Mouse (Mus musculus): ENCODE results near the gene Nt5c3. TPM values are rescaled to one million over a fixed set of nuclear protein-coding genes. Genes with fewer than 3 reads are reported as not detected.

Gene Nt5c3
- 53.1 to 65.3 TPM (median 58.3 TPM) in 4 replicates for total RNA-seq (2023)

DNA sequence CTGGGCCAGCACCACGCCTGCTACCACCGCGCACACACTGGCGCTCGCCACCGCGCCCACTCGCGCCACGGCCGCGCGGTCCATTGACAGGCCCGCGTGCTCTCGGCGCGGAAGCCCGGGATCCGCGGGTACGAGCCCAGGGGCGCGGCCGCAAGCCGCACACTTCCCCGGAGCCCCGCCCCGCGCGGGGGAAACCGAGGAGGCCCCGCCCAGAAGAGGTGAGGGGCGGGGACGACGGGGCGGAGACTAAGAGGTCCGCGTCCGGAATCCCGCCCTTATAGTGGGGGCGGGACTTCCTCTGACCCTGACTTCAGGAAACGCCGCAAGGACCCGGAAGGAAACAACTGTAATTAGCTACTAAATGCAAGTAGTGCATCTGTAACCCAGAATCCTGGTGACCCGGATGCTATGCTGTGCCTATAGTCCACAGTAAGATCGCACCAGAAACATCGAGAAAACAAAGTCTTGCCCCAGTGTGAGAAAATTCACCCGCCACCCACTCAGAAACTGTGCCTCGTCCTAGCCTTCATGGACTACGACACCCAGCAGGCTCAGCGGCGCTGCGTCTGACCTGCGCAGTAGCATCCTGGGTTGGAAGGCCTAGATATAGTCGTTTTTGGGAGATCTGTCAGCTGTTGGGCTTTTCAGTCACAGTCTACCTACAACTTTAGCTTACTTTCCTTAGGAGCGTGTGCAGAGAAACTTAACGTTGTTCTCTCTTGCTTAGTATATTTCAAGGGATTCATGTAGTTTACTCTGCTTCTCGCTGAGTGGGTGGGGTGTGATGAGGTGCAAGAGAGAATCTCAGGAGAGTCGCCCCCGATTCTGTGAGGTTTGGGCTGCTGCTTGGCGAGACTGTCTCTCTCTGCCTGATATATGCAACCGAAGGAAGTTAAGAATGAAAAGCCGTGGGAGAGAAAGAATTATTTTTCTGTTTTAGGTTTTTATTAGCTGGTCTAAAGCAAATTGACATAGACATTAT lies at the start of gene Nt5c3, which contains the start of gene Vmn1r4:
Nt5c3 (minus strand) TSS at position 207 of the 982 bp plus-strand sequence.
Vmn1r4 (plus strand) TSS at position 290 of the 982 bp plus-strand sequence.

DNA sequence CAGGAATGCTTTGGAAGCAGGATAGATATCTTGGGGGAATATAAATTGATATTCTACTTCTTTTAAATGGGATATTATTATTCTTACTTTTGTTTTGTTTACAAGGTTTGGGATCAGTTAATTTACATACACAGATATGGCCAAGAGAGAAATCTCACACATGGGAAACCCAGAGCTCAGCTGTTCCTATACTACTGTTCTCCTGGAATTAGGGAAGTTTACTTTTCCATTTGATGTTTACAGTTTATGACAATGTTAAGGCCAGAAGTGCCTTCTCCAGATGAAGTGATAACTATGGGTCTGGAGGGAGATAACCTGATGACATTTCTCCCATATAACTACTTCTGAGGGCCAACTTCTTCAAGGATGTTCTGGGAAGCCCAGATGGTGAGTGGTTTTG lies 46.2 kb upstream of the Nt5c3 start, which contains the start of gene Vmn1r5:
Vmn1r5 (plus strand) TSS at position 301 of the 400 bp plus-strand sequence.

Other genes with a start within 250 kb of the Nt5c3 start
- 32.7 to 43.4 TPM (median 42.7 TPM) in 4 replicates for gene Lsm5, start 219.2 kb downstream of the Nt5c3 start, total RNA-seq (2023)
- gene Avl9, start 209.0 kb downstream of the Nt5c3 start, total RNA-seq (2023): 128 to 144 TPM (median 135 TPM) in 4 replicates
- gene Kbtbd2, start 126.1 kb downstream of the Nt5c3 start, total RNA-seq (2023): 64.4 to 70.3 TPM (median 65.5 TPM) in 4 replicates
- gene Fkbp9, start 91.9 kb downstream of the Nt5c3 start, total RNA-seq (2023): 0.18 to 0.30 TPM in 2 of 4 replicates, not detected in the others
- gene Vmn1r4, start 83 bp upstream of the Nt5c3 start, total RNA-seq (2023): 0.36 TPM in 1 of 4 replicates, not detected in the others
- not detected in 4 replicates for gene Vmn1r5, start 46.3 kb upstream of the Nt5c3 start, total RNA-seq (2023)
- gene Vmn1r6, start 73.3 kb upstream of the Nt5c3 start, total RNA-seq (2023): not detected in 4 replicates
- not detected in 4 replicates for gene Vmn1r7, start 101.4 kb upstream of the Nt5c3 start, total RNA-seq (2023)
- gene Vmn1r8, start 108.4 kb upstream of the Nt5c3 start, total RNA-seq (2023): not detected in 4 replicates
- gene Vmn1r9, start 142.9 kb upstream of the Nt5c3 start, total RNA-seq (2023): not detected in 4 replicates
- not detected in 4 replicates for gene Vmn1r10, start 185.5 kb upstream of the Nt5c3 start, total RNA-seq (2023)
- gene Vmn1r11, start 209.5 kb upstream of the Nt5c3 start, total RNA-seq (2023): not detected in 4 replicates
- gene Vmn1r12, start 233.0 kb upstream of the Nt5c3 start, total RNA-seq (2023): not detected in 4 replicates